Comparison of ENCODE assay signal across 11 mouse cellular contexts in the genomic region with DNA sequence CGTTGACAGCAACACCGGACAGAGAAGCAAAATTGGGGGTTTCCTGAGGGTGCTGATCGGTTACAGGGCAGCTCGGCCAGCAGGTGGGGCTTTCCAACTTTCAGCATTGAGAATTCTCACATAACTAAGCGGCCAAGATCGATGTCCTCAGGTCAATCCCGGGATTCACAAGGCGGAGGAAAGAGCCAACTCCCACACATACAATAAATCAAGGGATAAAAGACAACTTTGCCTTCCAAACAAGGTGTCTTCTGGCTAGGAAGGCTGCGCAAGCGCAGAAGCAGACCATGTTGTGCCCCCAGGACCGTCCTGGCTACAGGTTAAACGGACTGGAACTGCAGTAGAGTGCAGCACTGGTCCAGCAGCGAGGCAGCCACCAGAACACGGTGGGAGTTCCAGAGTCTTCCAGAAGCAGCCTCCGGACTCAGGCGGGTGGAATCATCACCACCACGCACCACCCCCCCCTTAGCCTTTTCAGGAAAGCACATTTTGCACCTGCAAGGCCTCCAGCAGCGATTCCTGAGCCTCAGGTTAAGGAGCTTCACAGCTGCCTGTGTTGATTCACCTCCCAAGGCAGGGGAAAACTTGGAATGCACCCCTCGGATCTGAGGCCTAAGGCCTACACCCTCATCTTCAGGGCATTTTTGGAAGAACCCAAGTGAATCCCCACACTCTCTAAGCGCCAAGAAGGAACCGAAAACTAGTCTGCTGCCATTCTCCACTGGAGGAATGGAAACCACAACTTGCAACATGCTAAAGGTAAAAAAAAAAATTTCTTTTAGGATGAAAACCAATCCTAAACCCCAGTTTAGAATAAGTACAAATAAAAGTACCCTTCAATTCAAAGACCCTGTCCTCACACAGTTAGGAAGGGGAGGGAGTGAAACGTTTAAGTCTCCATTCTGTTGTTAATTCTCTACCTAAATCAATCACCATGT. TPM values are rescaled to one million over a fixed set of nuclear protein-coding genes. Genes with fewer than 3 reads are reported as not detected.
DNase-seq lines count a peak whose midpoint lies in the region; ATAC-seq and TF ChIP-seq lines count a peak whose summit lies in the region.
"Had no signal": no experiment of that assay in that cellular context is flagged by ENCODE, and none has a peak within 500 bp of the region (broad histone marks: within the 10 kb centered on the region; RNA-seq: fewer than 3 reads in every experiment).

No protein-coding gene starts in this region.

- no peak for TF ChIP-seq POLR2A in heart, adult 2 months (IDR thresholded peaks at IDR 0.05; ENCODE audit: insufficient read depth, low read depth, low read length)
- no peak for TF ChIP-seq POLR2A in lung, adult 2 months (IDR thresholded peaks at IDR 0.05; ENCODE audit: borderline replicate concordance, extremely low read depth, low read depth, low read length)

- H3K9ac ChIP-seq in heart, adult 2 months (ENCODE audit: low read depth, low read length), result no peak overlapping the region
- H3K9ac ChIP-seq: lung, embryonic 15.5 days had no signal

- no peak overlapping the region for H3K4me3 ChIP-seq in heart, adult 2 months
- H3K4me3 ChIP-seq in lung, adult 2 months (replicated peaks; ENCODE audit: extremely low read depth, low read depth, low read length), result no peak overlapping the region
- H3K4me3 ChIP-seq: lung, embryonic 15.5 days had no signal

- peak; percentile 30 for TF ChIP-seq CTCF in heart, adult 2 months (IDR thresholded peaks at IDR 0.05)
- no peak for TF ChIP-seq CTCF in lung, adult 2 months (IDR thresholded peaks at IDR 0.05; ENCODE audit: insufficient read depth, low read length)

- no peaks in the 10 kb centered on the region for H3K36me3 ChIP-seq in heart, adult 2 months (ENCODE audit: control insufficient read depth, insufficient read depth, low read length)

- no peaks in the 10 kb centered on the region; the same call in 1 of the 2 replicates for H3K4me1 ChIP-seq in heart, adult 2 months (ENCODE audit: control insufficient read depth, insufficient read depth, low read length)
- no peaks in the 10 kb centered on the region for H3K4me1 ChIP-seq in lung, adult 2 months (ENCODE audit: control insufficient read depth, insufficient read depth, low read length)

- H3K79me2 ChIP-seq in heart, adult 2 months (replicated peaks; ENCODE audit: control insufficient read depth, insufficient read depth, low read length), result no peaks in the 10 kb centered on the region

- no peaks in the 10 kb centered on the region for H3K27me3 ChIP-seq in heart, adult 2 months (ENCODE audit: control insufficient read depth, insufficient read depth, low read length)
- H3K27me3 ChIP-seq: lung, embryonic 15.5 days had no signal

- intact Hi-C loops in heart, adult 2 months (cut with DNase I), result loop anchor here (5.0 to 10.0 kb wide), 2 partner anchors 165 to 207 kb away; no protein-coding TSS in a partner anchor

- no peak overlapping the region for H3K27ac ChIP-seq in heart, adult 2 months
- H3K27ac ChIP-seq: lung, embryonic 15.5 days had no signal

- WGBS in heart, adult 2 months, result 69% methylated on average over 22 of the region's 22 CpGs
- 59% methylated on average over 22 of the region's 22 CpGs for WGBS in lung, adult 2 months

- no peak for DNase-seq in heart, adult 2 months
- no peak for DNase-seq in heart, adult 8-10 months (ENCODE audit: low spot score)
- peak; percentile 9 to 10 for DNase-seq in thymus, postnatal 36 days
- DNase-seq in thymus, postnatal 0 days (ENCODE audit: low spot score), result no peak
- DNase-seq in kidney, adult 9 months, result peak; percentile 63
- DNase-seq in gastrocnemius, postnatal 10 days, result no peak
- DNase-seq in lung, adult 2 months, result no peak
- DNase-seq: right cerebral cortex, postnatal 4 days had no signal

- no peak for TF ChIP-seq EP300 in heart, adult 2 months (IDR thresholded peaks at IDR 0.05; ENCODE audit: insufficient read depth, low read depth, low read length)

- ATAC-seq in megakaryocyte-erythroid progenitor cell, adult 5-6 weeks (replicated peaks; ENCODE audit: low FRiP score, low TSS enrichment, poor library complexity, severe bottlenecking), result no peak
- ATAC-seq: inflammation-experienced regulatory T-cells, adult 6 months had no signal

RNA-seq across cellular contexts. Expression of gene Ythdf2, which starts 30.1 kb away (rescaled TPM):
- total RNA-seq in heart, adult 2 months (2021), result 10 to 100 TPM; 26.8 to 27.5 TPM
- polyA plus RNA-seq in heart, adult 2 months (2012; rRNA removed), result 9.7 and 17.7 TPM in 2 replicates
- 10 to 100 TPM; 23.8 to 27.1 (median 26.5) TPM for total RNA-seq in heart, adult 8-10 months (2022)
- 126 TPM in 2 replicates for polyA plus RNA-seq in thymus, postnatal 0 days (2015; fragmentation: Nextera tagmentation; extraction: Ambion mirVana)
- 54.6 and 67.9 TPM in 2 replicates for total RNA-seq in megakaryocyte-erythroid progenitor cell, adult 5-6 weeks (2014; fragmentation: Nextera tagmentation)
- total RNA-seq in megakaryocyte-erythroid progenitor cell, adult 5-6 weeks (2017), result 61.7 and 65.6 TPM in 2 replicates
- total RNA-seq in gastrocnemius, postnatal 10 days (2021), result 10 to 100 TPM; 31.9 to 36.0 TPM
- polyA plus RNA-seq in lung, adult 2 months (2012; rRNA removed), result 13.9 and 17.1 TPM in 2 replicates

RNA-seq across cellular contexts. Expression of gene Oprd1, which starts 37.7 kb away (rescaled TPM):
- total RNA-seq in heart, adult 2 months (2021), result under 1 TPM; 0.20 to 0.21 TPM
- polyA plus RNA-seq in heart, adult 2 months (2012; rRNA removed), result 0.43 and 0.64 TPM in 2 replicates
- under 1 TPM; 0.09 to 0.28 (median 0.21) TPM for total RNA-seq in heart, adult 8-10 months (2022)
- polyA plus RNA-seq in thymus, postnatal 0 days (2015; fragmentation: Nextera tagmentation; extraction: Ambion mirVana), result 0.08 and 0.22 TPM in 2 replicates
- not detected in 2 replicates for total RNA-seq in megakaryocyte-erythroid progenitor cell, adult 5-6 weeks (2014; fragmentation: Nextera tagmentation)
- not detected in 2 replicates for total RNA-seq in megakaryocyte-erythroid progenitor cell, adult 5-6 weeks (2017)
- total RNA-seq in gastrocnemius, postnatal 10 days (2021), result not detected
- polyA plus RNA-seq in lung, adult 2 months (2012; rRNA removed), result 0.11 TPM in 2 replicates
- polyA plus RNA-seq: inflammation-experienced regulatory T-cells, adult 6 months had no signal

Comparison
In these comparisons a context has a peak if more than half of its experiments do, and no peak if none do; other contexts are left out.
1. DNase-seq: peak in thymus, postnatal 36 days (2 of 2) and kidney, adult 9 months (single experiment); none in heart, adult 2 months (0 of 2), heart, adult 8-10 months (single experiment), thymus, postnatal 0 days (single experiment), gastrocnemius, postnatal 10 days (single experiment) and lung, adult 2 months (single experiment).